Mouse (Mus musculus): ENCODE results near the gene Dlg3.

GRCm38 (mm10) chrX:100797851-100798527, 30.5 kb downstream of the Dlg3 start:
- TF ChIP-seq CTCF (IDR thresholded peaks at IDR 0.05; ENCODE audit: low read depth, low read length) (no peak), POLR2AphosphoS5 (IDR thresholded peaks at IDR 0.05; ENCODE audit: insufficient replicate concordance, low read depth, low read length) (no peak)
